Mouse (Mus musculus) embryonic facial prominence, embryonic 14.5 days (tissue): ENCODE data around the gene Glis1. TPM values are rescaled to one million over a fixed set of nuclear protein-coding genes. Genes with fewer than 3 reads are reported as not detected.
A peak's percentile ranks its signal among the peaks of the same experiment; 100 is the strongest.

Experiments used
- ATAC-seq: fragments of 200-750 bp; cut with Nextera tagmentation; 2 replicates; pipeline ENCODE4 v1.8.0; 2017; ENCODE audit warnings: low read depth, moderate number of reproducible peaks, moderate TSS enrichment
- DNase-seq: peaks from one replicate; pipeline ENCODE4 v3.0.0-alpha.2; 2015; ENCODE audit warnings: low spot score
- H3K27ac ChIP-seq: fragments of 300-500 bp; sonication (generic); replicated peaks from 2 replicates; pipeline ENCODE4 v1.5.1; 2014; ENCODE audit warnings: low read depth, mild to moderate bottlenecking, low read length, moderate library complexity
- H3K27me3 ChIP-seq: fragments of 300-500 bp; sonication (generic); replicated peaks from 2 replicates; pipeline ENCODE4 v1.6.1; 2014; ENCODE audit warnings: low read length; ENCODE audit not compliant: control insufficient read depth, insufficient read depth
- H3K36me3 ChIP-seq: fragments of 300-500 bp; sonication (generic); 2 replicates; pipeline ENCODE4 v1.6.1; 2014; ENCODE audit warnings: low read length, mixed read lengths; ENCODE audit not compliant: control insufficient read depth, insufficient read depth
- H3K4me1 ChIP-seq: fragments of 300-500 bp; sonication (generic); 2 replicates; pipeline ENCODE4 v1.6.1; 2014; ENCODE audit warnings: antibody characterized with exemption, low read length; ENCODE audit not compliant: control insufficient read depth, insufficient read depth
- H3K4me2 ChIP-seq: fragments of 300-500 bp; sonication (generic); 2 replicates; pipeline ENCODE4 v1.6.1; 2014; ENCODE audit warnings: low read depth, mild to moderate bottlenecking, low read length, moderate library complexity, mixed read lengths
- H3K4me3 ChIP-seq: fragments of 300-500 bp; sonication (generic); 2 replicates; pipeline ENCODE4 v1.5.1; 2014; ENCODE audit warnings: low read depth, mild to moderate bottlenecking, low read length
- H3K9ac ChIP-seq: fragments of 300-500 bp; sonication (generic); 2 replicates; pipeline ENCODE4 v1.6.1; 2014; ENCODE audit warnings: low read depth, mild to moderate bottlenecking, low read length, moderate library complexity, mixed read lengths
- H3K9me3 ChIP-seq: fragments of 300-500 bp; sonication (generic); 2 replicates; pipeline ENCODE4 v1.6.1; 2016; ENCODE audit warnings: low read length; ENCODE audit not compliant: control insufficient read depth
- WGBS: fragments of 180-500 bp; shearing (Covaris S2); extraction: QIAGEN DNeasy Blood & Tissue Kit; methylation state at CpG from one replicate; pipeline ENCODE4 v1.1.7; 2014; 5-methylcytosine and 5-hydroxymethylcytosine counted together
- polyA plus RNA-seq: library from polyadenylated mRNA; unstranded; fragments of >200 nt; fragmentation: Nextera tagmentation; extraction: Ambion mirVana; gene quantifications from 2 replicates; pipeline ENCODE4 v1.2.1, GENCODE M21; 2014

The Glis1 gene
- polyA plus RNA-seq, 1 experiment from 2014 or later = 10.8 TPM

DNA sequence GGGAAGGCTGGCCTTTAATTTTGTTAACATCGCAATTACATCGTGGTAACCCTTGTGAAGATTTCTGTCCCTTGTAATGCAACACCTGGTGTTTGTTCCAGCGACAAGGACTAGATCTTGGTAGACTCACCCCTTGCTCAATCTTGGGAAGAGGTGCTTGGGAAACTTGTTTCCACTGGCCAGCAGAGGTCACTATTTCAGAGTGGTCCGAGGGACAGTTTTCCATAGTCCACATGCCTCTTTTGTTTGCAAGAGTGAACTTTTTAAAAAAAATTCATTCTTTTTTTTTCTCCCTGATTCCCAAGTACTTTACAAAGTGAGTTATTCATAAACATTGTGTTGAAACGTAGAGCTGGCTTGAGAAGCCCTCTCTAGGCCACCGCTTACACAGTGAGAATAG lies 12.2 kb upstream of the Glis1 start:
- DNase-seq = peak; percentile 72
- peak; percentile 60; the same call in 1 of the 2 replicates for ATAC-seq
- H3K9me3 ChIP-seq = no peaks in the 10 kb centered on the region
- no peaks in the 10 kb centered on the region for H3K27me3 ChIP-seq
- H3K4me1 ChIP-seq = peaks cover 5% of the 10 kb centered on the region; the same call in 1 of the 2 replicates
- H3K36me3 ChIP-seq = 0 out of 2 replicates have a peak, but pooled peaks cover 7% of the 10 kb centered on the region
- H3K27ac ChIP-seq = no peak overlapping the region
- H3K9ac ChIP-seq = no peak overlapping the region
- no peak overlapping the region for H3K4me3 ChIP-seq
- no peak overlapping the region for H3K4me2 ChIP-seq
- WGBS = 19% methylated on average over 6 of the region's 6 CpGs

GRCm38 (mm10) chr4:107425616-107426015 lies 8.8 kb upstream of the Glis1 start:
- Histone ChIP-seq H3K9me3 (no peaks in the 10 kb centered on the region), H3K9ac (no peak overlapping the region), H3K4me1 (peaks cover 5% of the 10 kb centered on the region; the same call in 1 of the 2 replicates), H3K36me3 (no peaks in the 10 kb centered on the region), H3K27me3 (no peaks in the 10 kb centered on the region), H3K4me3 (no peak overlapping the region), H3K27ac (no peak overlapping the region), H3K4me2 (no peak overlapping the region)
- ATAC-seq (no peak), DNase-seq (no peak)
- WGBS = 93% methylated on average over 12 of the region's 12 CpGs

DNA sequence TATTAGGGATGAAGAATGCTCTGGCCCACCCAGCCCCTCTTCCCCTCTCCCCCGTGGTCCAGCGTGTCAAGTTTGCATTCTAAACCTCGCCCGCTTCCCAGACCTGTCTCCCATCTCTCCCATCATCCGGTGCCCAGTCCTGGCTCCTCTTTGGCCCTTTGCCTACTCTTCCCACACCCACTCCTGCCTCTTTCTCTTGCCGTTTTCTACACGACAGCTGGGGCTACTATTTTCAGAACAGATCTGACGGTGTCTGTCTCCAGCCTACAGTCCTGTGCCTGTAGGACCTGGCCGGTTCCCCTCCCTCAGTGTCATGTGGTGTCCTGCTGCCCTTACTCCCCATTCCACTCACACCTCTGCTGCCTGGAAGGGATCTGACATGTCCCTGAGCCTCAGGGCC lies 7.8 kb upstream of the Glis1 start:
- Histone ChIP-seq H3K27me3 (no peaks in the 10 kb centered on the region), H3K4me3 (no peak overlapping the region), H3K9ac (no peak overlapping the region), H3K9me3 (no peaks in the 10 kb centered on the region), H3K4me2 (no peak overlapping the region), H3K36me3 (no peaks in the 10 kb centered on the region), H3K27ac (no peak overlapping the region), H3K4me1 (peaks cover 3% of the 10 kb centered on the region; the same call in 1 of the 2 replicates)
- DNase-seq (no peak), ATAC-seq (no peak)
- WGBS = 76% methylated on average over 9 of the region's 9 CpGs

GRCm38 (mm10) chr4:107432717-107433116 lies 1.7 kb upstream of the Glis1 start:
- H3K4me3 ChIP-seq = no peak overlapping the region
- H3K27me3 ChIP-seq = peaks cover 47% of the 10 kb centered on the region
- WGBS = 79% methylated on average over 5 of the region's 5 CpGs

GRCm38 (mm10) chr4:107433998-107434355 lies 414 bp upstream of the Glis1 start:
- no peaks in the 10 kb centered on the region for H3K36me3 ChIP-seq
- no peaks in the 10 kb centered on the region for H3K9me3 ChIP-seq
- peak overlapping the region; percentile 97 for H3K4me2 ChIP-seq
- peak overlapping the region; percentile 55; the same call in 1 of the 2 replicates for H3K27ac ChIP-seq
- ATAC-seq = no peak
- peak overlapping the region; percentile 68 for H3K4me3 ChIP-seq
- H3K4me1 ChIP-seq = peaks cover 6% of the 10 kb centered on the region
- WGBS = 6% methylated on average over 15 of the region's 15 CpGs
- no peak for DNase-seq
- H3K9ac ChIP-seq = peak overlapping the region; percentile 67
- H3K27me3 ChIP-seq = peaks cover 58% of the 10 kb centered on the region

More at GRCm38 (mm10) chr4:107432717-107433116, 1.7 kb upstream of the Glis1 start:
- H3K27ac ChIP-seq = no peak overlapping the region
- no peaks in the 10 kb centered on the region for H3K9me3 ChIP-seq
- ATAC-seq (no peak), DNase-seq (peak; percentile 48)
- no peak overlapping the region for H3K4me2 ChIP-seq
- no peaks in the 10 kb centered on the region for H3K36me3 ChIP-seq
- H3K9ac ChIP-seq = no peak overlapping the region
- peaks cover 3% of the 10 kb centered on the region for H3K4me1 ChIP-seq

DNA sequence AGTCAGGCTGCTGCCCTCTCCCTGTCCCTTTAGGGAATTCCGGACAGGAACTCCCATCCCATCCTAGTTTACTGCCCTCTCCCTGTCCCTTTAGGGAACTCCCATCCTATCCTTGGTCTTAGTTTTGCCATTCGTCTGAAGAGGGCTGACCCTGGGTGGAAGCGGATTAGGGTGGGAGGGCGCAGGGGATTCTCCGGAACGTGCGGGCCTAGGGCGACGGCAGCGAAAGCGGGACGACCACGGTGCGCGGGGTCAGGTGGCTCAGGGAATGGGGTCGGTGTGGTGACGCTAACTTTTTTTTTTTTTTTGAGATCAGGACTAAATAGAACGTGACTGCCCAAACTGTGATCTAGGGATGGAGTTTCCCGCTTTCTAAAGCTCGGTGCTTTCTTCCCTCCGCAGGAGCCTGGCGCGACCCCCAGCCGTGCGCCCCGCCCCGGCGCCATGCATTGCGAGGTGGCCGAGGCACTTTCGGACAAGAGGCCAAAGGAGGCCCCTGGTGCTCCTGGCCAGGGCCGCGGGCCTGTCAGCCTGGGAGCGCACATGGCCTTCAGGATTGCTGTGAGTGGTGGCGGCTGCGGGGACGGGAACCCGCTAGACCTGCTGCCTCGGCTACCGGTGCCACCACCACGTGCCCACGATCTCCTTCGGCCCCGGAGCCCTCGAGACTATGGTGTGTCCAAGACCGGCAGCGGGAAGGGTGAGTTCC lies 1.0 kb downstream of the Glis1 start:
- Histone ChIP-seq H3K9me3 (no peaks in the 10 kb centered on the region), H3K27me3 (peaks cover 66% of the 10 kb centered on the region), H3K9ac (peak overlapping the region; percentile 67), H3K36me3 (no peaks in the 10 kb centered on the region), H3K4me2 (peak overlapping the region; percentile 97), H3K4me1 (peaks cover 9% of the 10 kb centered on the region), H3K27ac (peak overlapping the region; percentile 55; the same call in 1 of the 2 replicates), H3K4me3 (peak overlapping the region; percentile 68)
- WGBS = 3% methylated on average over 43 of the region's 47 CpGs
- ATAC-seq = no peak
- DNase-seq = no peak

DNA sequence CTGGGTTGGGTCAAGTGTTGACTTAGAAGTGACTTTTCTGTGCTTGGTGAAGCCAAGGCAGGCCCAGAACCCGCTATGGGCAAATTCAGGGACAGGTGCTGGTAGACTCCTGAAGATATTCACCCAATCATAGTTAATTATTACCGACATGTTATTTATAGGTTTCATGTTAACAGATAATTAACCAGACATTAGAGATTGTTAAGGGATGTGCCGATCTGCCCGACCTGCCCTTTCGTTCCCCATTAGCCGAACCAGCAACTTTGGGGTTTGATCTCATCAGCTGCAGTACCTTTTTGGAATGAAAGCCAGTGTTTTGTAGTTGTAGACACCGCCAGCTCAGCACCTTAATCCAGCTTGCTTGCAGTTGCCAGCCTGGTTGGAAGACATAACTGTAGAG lies 2.1 kb downstream of the Glis1 start:
- 79% methylated on average over 7 of the region's 7 CpGs for WGBS
- Histone ChIP-seq H3K27ac (no peak overlapping the region), H3K9ac (peak overlapping the region; percentile 67), H3K4me2 (peak overlapping the region; percentile 97), H3K4me1 (peaks cover 12% of the 10 kb centered on the region), H3K9me3 (no peaks in the 10 kb centered on the region), H3K36me3 (no peaks in the 10 kb centered on the region), H3K27me3 (peaks cover 66% of the 10 kb centered on the region), H3K4me3 (peak overlapping the region; percentile 68)
- ATAC-seq (no peak), DNase-seq (no peak)

GRCm38 (mm10) chr4:107438741-107439140 lies 4.3 kb downstream of the Glis1 start:
- peak overlapping the region; percentile 97 for H3K4me2 ChIP-seq
- H3K9ac ChIP-seq = peak overlapping the region; percentile 50; the same call in 1 of the 2 replicates
- peak overlapping the region; percentile 68; the same call in 1 of the 2 replicates for H3K4me3 ChIP-seq
- peaks cover 27% of the 10 kb centered on the region for H3K4me1 ChIP-seq
- no peaks in the 10 kb centered on the region for H3K36me3 ChIP-seq
- no peaks in the 10 kb centered on the region for H3K9me3 ChIP-seq
- H3K27me3 ChIP-seq = peaks cover 55% of the 10 kb centered on the region
- ATAC-seq = no peak
- no peak overlapping the region; the same call in 1 of the 2 replicates for H3K27ac ChIP-seq
- DNase-seq = no peak
- whole genome bisulfite sequencing = 74% methylated on average over 8 of the region's 8 CpGs

DNA sequence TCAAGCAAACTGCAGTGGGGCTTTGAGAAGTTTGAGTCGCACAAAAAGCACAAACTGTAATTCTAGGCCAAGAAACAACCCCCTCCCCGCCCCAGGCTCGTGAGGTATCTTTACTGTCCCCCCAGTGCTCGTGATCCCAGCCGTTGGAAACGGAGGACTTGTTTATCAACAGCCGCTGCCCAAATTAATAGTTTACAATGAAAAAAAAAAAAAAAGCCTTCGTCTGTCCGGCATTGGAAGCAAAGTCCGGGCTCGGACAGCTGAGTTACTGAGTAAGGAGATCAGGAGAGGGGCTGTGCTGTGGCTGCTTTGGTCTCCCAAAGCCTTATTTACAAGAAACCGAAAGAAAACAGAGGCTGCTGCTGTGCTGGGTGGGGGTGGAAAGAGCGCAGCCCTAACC lies 5.9 kb downstream of the Glis1 start:
- Histone ChIP-seq H3K27me3 (peaks cover 40% of the 10 kb centered on the region), H3K4me1 (peaks cover 27% of the 10 kb centered on the region), H3K36me3 (no peaks in the 10 kb centered on the region), H3K9me3 (peaks cover 5% of the 10 kb centered on the region; the same call in 1 of the 2 replicates), H3K27ac (no peak overlapping the region; the same call in 1 of the 2 replicates), H3K4me3 (peak overlapping the region; percentile 18), H3K4me2 (peak overlapping the region; percentile 50), H3K9ac (peak overlapping the region; percentile 47)
- ATAC-seq = no peak
- no peak for DNase-seq
- WGBS = 23% methylated on average over 13 of the region's 13 CpGs
